Mouse (Mus musculus) B cell, adult 2 months (primary cell): Measurements from ENCODE around the gene Snx29.
A peak's percentile ranks its signal among the peaks of the same experiment; 100 is the strongest.
"Not testable (repeated sequence)": the region's sequence is repeated elsewhere in the genome, so short reads cannot be mapped to it uniquely, and the experiment has no call there.

Experiments used
- DNase-seq, 2 experiments: peaks; one replicate each; pipeline ENCODE4 v3.0.0; 2022

The Snx29 gene

DNA sequence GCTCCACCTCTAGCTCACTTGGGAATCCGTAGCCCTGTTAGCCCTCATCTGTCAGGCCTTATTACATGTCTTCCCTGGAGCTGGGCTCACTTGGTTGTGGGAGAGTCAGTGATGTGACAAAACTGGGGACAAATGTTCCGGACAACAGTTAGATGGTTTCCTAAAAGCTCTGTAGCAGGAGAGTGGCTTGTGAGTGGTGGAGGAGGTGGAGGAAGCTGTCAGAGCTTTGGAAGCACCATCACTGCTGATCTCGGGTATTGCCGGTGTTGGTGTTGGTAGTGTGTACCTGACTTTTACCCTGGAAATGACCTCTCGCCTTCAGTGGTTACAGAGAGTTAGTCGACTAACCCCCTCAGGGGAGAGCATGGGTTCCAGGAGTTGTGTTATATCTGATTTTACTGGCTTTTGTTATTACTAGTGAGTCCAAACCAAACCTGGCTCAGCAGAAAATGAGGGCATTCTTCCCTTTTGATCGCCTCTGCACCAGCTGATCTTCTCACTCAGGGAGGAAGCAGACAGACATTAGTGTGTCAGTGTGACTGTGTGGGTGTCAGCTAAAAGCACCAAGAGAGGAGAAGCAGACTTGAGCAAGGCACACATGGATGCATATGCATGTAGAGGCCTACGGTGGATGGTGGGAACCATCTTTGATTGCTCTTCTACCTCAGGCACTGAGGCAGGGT, 227.5 kb downstream of the Snx29 start:
- no peak for DNase-seq

DNA sequence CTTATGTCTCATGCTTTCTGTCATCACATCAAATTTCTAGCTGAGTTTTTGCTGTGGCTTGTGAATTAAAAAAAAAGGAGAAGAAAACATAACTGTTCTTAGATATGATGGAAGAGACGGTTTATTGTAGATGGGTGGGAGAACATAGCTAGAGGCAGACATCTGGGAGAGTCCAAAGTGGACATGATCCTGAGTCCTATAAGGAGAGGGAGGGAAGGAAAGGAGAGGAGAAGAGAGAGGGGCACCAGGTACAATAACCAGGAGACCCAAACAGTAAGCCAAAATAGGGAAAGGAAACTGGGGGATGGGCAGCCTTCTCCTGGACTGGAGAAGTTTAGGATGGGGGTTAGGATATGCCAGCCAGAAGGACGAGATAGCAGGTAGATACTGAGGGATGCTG, 239.0 kb downstream of the Snx29 start:
- DNase-seq = no peak

DNA sequence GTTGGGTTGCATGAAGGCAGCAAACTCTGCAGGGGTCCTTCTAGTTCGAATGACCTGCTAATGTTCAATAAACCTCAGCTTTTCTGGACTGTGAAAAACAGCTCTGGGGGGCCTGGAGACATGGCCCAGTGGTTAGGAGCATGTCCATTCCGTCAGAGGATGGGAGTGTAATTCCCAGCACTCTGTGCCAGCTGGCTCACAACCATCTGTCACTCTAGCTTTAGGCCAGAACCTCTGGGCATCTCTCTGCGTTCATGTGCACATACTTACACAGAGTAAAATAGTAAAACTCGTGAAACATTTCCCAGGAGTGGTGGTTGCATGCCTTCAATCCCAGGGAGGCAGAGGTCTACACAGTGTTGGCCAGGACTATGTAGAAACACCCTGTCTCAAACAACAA, 241.1 kb downstream of the Snx29 start:
- DNase-seq = no peak

- no peak for DNase-seq
Measured at GRCm38 (mm10) chr16:11565126-11565525, 242.4 kb downstream of the Snx29 start.

- no peak for DNase-seq
Measured at GRCm38 (mm10) chr16:11567594-11567993, 244.9 kb downstream of the Snx29 start.

- DNase-seq = no peak
Measured at GRCm38 (mm10) chr16:11568095-11568494, 245.4 kb downstream of the Snx29 start.

DNA sequence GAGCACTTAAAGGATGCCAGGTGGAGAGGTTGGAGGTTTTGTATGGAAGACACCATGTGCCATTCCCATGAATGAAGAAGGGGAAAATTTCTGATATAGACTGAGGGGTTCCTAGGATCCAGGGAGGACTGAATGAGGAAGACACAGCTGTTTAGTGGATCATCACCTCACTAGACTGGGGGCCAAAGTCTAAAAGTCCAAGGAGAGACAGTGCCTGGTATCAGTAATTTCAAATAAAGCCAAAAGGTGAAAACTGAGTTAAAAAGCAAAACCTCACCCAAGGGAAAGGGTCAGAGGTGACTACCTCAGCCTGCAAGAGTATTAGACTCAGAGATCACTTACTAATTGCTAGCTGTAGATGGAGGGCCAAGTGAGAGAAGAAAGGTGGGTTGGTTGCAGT, 245.9 kb downstream of the Snx29 start:
- DNase-seq = no peak

- no peak for DNase-seq
Measured at GRCm38 (mm10) chr16:11569127-11569526, 246.4 kb downstream of the Snx29 start.

- DNase-seq = no peak
Measured at GRCm38 (mm10) chr16:11570072-11570471, 247.4 kb downstream of the Snx29 start.

- no peak for DNase-seq
Measured at GRCm38 (mm10) chr16:11574517-11574916, 251.8 kb downstream of the Snx29 start.

DNA sequence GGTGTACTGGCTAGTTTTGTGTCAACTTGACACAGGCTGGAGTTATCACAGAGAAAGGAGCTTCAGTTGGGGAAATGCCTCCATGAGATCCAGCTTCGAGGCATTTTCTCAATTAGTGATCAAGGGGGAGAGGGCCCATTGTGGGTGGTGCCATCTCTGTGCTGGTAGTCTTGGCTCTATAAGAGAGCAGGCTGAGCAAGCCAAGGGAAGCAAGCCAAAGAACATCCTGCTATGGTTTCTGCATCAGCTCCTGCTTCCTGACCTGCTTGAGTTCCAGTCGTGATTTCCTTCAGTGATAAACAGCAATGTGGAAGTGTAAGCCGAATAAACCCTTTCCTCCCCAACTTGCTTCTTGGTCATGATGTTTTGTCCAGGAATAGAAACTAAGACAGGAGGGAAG, 253.0 kb downstream of the Snx29 start:
- DNase-seq = not testable (repeated sequence)

- DNase-seq = peak; percentile 23
Measured at GRCm38 (mm10) chr16:11577541-11578255, 255.0 kb downstream of the Snx29 start.

GRCm38 (mm10) chr16:11579676-11580098, 257.0 kb downstream of the Snx29 start:
- peak; percentile 21 to 27 for DNase-seq

- DNase-seq = no peak
Measured at GRCm38 (mm10) chr16:11583941-11584639, 261.4 kb downstream of the Snx29 start.

DNA sequence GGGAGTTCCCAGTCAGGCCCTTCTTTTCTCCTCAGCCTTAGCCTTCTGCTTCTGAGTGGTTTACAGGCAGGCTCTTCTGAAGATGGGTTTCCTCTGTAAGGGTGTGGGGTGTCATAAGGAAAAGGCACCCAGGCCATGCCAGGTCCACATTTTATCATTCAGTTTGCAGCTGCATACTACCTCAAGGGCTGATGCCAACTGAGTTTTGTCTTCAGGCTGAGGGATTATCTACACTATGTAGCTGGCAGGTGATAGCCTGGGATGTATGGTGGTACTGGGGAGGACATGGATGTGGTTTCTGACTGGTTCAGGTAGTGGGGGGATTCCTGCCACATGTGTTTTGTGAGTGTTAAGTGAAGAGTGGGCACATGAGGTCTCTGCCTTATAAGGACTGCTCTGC, 266.0 kb downstream of the Snx29 start:
- no peak for DNase-seq

DNA sequence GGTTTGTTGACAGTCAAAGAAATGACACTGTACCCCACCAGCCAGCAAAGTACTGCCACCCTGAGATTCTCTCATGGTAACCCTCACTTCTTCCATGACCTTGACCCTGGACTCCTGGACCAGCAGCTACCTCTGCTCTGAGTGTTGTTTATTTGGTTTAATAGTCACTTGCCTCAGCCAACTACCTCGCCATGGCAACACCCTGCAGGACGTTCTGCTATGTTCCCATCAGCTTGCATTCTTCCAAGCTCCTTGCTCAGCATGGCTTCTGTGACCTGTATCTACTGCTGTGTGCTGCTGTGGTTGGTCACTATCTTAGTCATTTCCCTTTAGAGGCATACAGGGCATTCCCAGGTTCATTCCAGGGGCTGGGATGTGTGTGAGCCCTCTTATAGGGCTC, 266.6 kb downstream of the Snx29 start:
- DNase-seq = no peak

- DNase-seq = no peak
Measured at GRCm38 (mm10) chr16:11589782-11590695, 267.3 kb downstream of the Snx29 start.

DNA sequence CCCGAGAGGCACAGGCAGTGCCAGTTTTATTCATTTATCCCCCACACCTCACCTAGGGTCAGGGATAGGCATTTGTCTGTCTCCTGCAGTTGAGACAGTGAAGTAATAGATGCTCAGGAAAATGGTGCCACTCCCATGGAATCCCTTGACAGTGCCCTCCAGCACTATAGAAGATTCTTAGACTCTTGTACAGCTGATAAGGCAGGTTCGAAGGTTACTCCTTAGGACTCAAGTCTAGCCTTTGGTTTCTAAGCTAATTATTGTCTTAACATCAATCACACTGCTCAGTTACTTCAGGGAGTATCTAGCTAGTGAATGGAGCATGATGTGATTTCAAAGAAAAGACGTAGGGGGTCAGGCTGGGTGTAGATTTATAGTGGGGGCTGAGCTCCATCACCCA, 273.9 kb downstream of the Snx29 start:
- no peak for DNase-seq

DNA sequence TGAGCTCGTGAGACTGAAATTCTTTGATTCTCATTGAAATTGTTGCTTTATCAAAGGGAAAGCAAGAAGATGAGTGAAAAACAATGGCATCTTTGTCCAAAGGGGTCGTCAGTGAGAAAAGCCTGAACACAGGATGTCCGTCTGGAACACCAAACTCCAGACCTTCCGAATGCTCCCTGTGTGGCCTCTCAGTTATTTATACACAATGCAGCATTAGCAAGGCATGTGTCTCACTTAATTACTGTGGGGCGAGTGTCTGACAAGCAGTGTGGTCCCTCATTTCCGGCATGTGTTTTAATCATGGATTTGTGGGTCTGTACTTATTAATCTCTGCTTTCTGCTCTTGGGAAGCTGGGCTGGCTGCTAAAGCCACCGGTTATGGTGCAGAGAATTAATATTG, 275.1 kb downstream of the Snx29 start:
- no peak for DNase-seq

- no peak for DNase-seq
Measured at GRCm38 (mm10) chr16:11599523-11599922, 276.8 kb downstream of the Snx29 start.

DNA sequence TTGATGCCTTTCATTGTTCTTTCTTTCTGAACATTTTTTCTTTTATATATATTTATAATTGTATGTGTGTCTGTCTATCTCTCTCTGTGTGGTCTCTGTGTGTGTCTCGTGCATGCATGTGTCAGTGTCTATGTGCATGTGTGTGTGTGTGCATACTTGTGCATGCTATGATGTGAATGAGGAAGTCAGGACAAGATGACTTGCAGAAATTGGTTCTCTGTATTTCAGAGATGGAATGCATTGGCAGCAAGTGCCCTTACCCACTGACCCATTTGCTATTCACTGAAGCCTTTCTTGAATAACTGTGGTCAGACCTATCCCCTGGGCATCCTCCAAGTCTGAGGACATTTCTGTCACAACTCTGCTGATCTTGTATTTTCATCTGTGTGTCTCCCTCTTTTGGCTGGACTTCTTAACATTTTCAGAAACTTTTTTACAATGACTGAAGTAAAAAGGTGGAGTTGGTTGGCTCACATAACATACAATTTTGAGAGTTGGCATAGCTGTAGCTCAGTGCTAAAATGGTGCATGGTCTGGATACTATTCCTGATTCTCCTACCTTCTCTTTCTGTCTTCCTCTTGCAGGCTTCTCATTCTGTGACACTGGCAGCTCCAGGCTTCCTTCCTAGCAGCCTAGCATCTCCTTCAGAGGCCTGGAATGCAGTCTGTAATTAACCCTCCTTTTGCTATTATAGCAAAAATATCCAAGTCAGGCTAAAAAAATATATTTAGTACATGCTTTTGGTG, 278.8 kb downstream of the Snx29 start:
- no peak for DNase-seq
